Mouse (Mus musculus) retina, postnatal 1 day (tissue): ENCODE measurements around the gene Nosip.

ENCODE experiments used
- DNase-seq: peaks from one replicate; pipeline ENCODE4 v3.0.0-alpha.2; 2012

Gene Nosip

GRCm38 (mm10) chr7:45060632-45061122 is 1.6 kb upstream of the Nosip start:
- DNase-seq, result no peak

GRCm38 (mm10) chr7:45061532-45062075 is 625 bp upstream of the Nosip start:
- DNase-seq, result no peak

GRCm38 (mm10) chr7:45067190-45067999 is 5.2 kb downstream of the Nosip start:
- DNase-seq, result no peak

GRCm38 (mm10) chr7:45068000-45068318 is 5.7 kb downstream of the Nosip start:
- DNase-seq, result peak; percentile 71

GRCm38 (mm10) chr7:45069671-45070070 is 7.4 kb downstream of the Nosip start:
- no peak for DNase-seq

- DNase-seq, result peak; percentile 42
Observed at GRCm38 (mm10) chr7:45072230-45072629, 10.0 kb downstream of the Nosip start.

- DNase-seq, result no peak
Observed at GRCm38 (mm10) chr7:45073171-45073707, 11.0 kb downstream of the Nosip start.

GRCm38 (mm10) chr7:45073949-45074348 is 11.7 kb downstream of the Nosip start:
- no peak for DNase-seq

GRCm38 (mm10) chr7:45075405-45075804 is 13.2 kb downstream of the Nosip start:
- DNase-seq, result no peak

GRCm38 (mm10) chr7:45076501-45076900 is 14.3 kb downstream of the Nosip start:
- DNase-seq, result no peak

GRCm38 (mm10) chr7:45077322-45077721 is 15.1 kb downstream of the Nosip start:
- no peak for DNase-seq

- no peak for DNase-seq
Observed at GRCm38 (mm10) chr7:45077829-45078228, 15.6 kb downstream of the Nosip start.

GRCm38 (mm10) chr7:45078513-45078912 is 16.3 kb downstream of the Nosip start:
- DNase-seq, result peak; percentile 75

- DNase-seq, result peak; percentile 90
Observed at GRCm38 (mm10) chr7:45079856-45080255, 17.6 kb downstream of the Nosip start.

- no peak for DNase-seq
Observed at GRCm38 (mm10) chr7:45081016-45081415, 18.8 kb downstream of the Nosip start.

- DNase-seq, result no peak
Observed at GRCm38 (mm10) chr7:45082401-45083299, 20.4 kb downstream of the Nosip start.

- no peak for DNase-seq
Observed at GRCm38 (mm10) chr7:45083300-45083890, 21.2 kb downstream of the Nosip start.

GRCm38 (mm10) chr7:45086084-45086483 is 23.9 kb downstream of the Nosip start:
- DNase-seq, result no peak

- no peak for DNase-seq
Observed at GRCm38 (mm10) chr7:45088597-45088996, 26.4 kb downstream of the Nosip start.

GRCm38 (mm10) chr7:45090251-45090977 is 28.2 kb downstream of the Nosip start:
- no peak for DNase-seq

- peak; percentile 22 for DNase-seq
Observed at GRCm38 (mm10) chr7:45091001-45091990, 29.1 kb downstream of the Nosip start.
